Mouse (Mus musculus) heart, embryonic 14.5 days (tissue): ENCODE data around the gene Pard3. TPM values are rescaled to one million over a fixed set of nuclear protein-coding genes. Genes with fewer than 3 reads are reported as not detected.

Experiments used
- ATAC-seq: fragments of 200-750 bp; cut with Nextera tagmentation; 2 replicates; pipeline ENCODE4 v1.8.0; 2017; ENCODE audit warnings: low read depth, moderate TSS enrichment; ENCODE audit not compliant: insufficient number of reproducible peaks, insufficient read depth, low FRiP score
- H3K27ac ChIP-seq, 2 experiments: fragments of 200-500 bp in 1 of 2; fragments of 300-500 bp in 1 of 2; sonication (generic) in 1 of 2; replicated peaks in 1 of 2; 2 replicates each; pipeline ENCODE4 v1.5.1; 2012 to 2014; ENCODE audit warnings: low read depth in 2 of 2, low read length in 2 of 2, control low read depth in 1 of 2, mild to moderate bottlenecking in 1 of 2, mixed read lengths in 1 of 2; ENCODE audit not compliant: control insufficient read depth in 1 of 2, insufficient read depth in 1 of 2
- H3K27me3 ChIP-seq: fragments of 300-500 bp; sonication (generic); 2 replicates; pipeline ENCODE4 v1.6.1; 2014; ENCODE audit warnings: mild to moderate bottlenecking, low read length, control low read depth; ENCODE audit not compliant: control insufficient read depth, insufficient read depth
- H3K36me3 ChIP-seq: fragments of 300-500 bp; sonication (generic); 2 replicates; pipeline ENCODE4 v1.6.1; 2014; ENCODE audit warnings: mild to moderate bottlenecking, control low read depth, low read length, mixed read lengths; ENCODE audit not compliant: control insufficient read depth, insufficient read depth
- H3K4me1 ChIP-seq, 2 experiments: fragments of 200-500 bp in 1 of 2; fragments of 300-500 bp in 1 of 2; sonication (generic) in 1 of 2; 2 replicates each; pipeline ENCODE4 v1.6.1; 2012 to 2014; ENCODE audit warnings: low read length in 2 of 2, control low read depth in 1 of 2, mixed read lengths in 1 of 2; ENCODE audit not compliant: control insufficient read depth in 2 of 2, insufficient read depth in 2 of 2
- H3K4me2 ChIP-seq: fragments of 300-500 bp; sonication (generic); 2 replicates; pipeline ENCODE4 v1.6.1; 2014; ENCODE audit warnings: mild to moderate bottlenecking, low read length
- H3K4me3 ChIP-seq, 2 experiments: fragments of 200-500 bp in 1 of 2; fragments of 300-500 bp in 1 of 2; sonication (generic) in 1 of 2; 2 replicates each; pipeline ENCODE4 v1.5.1; 2012 to 2014; ENCODE audit warnings: low read length in 2 of 2, mild to moderate bottlenecking in 2 of 2, control low read depth in 1 of 2, low read depth in 1 of 2, moderate library complexity in 1 of 2; ENCODE audit not compliant: control insufficient read depth in 1 of 2, insufficient read depth in 1 of 2
- H3K9ac ChIP-seq: fragments of 300-500 bp; sonication (generic); 2 replicates; pipeline ENCODE4 v1.6.1; 2014; ENCODE audit warnings: mild to moderate bottlenecking, low read length
- H3K9me3 ChIP-seq: fragments of 300-500 bp; sonication (generic); 2 replicates; pipeline ENCODE4 v1.6.1; 2016; ENCODE audit warnings: low read length, control low read depth; ENCODE audit not compliant: control insufficient read depth
- WGBS: fragments of 180-500 bp; shearing (Covaris S2); extraction: QIAGEN DNeasy Blood & Tissue Kit; methylation state at CpG from one replicate; pipeline ENCODE4 v1.1.7; 2014; 5-methylcytosine and 5-hydroxymethylcytosine counted together
- polyA plus RNA-seq: library from polyadenylated mRNA; unstranded; fragments of >200 nt; fragmentation: Nextera tagmentation; extraction: Ambion mirVana; gene quantifications from 2 replicates; pipeline ENCODE4 v1.2.1, GENCODE M21; 2014

Pard3 gene
- polyA plus RNA-seq, 1 experiment from 2014 or later = 21.2 TPM

DNA sequence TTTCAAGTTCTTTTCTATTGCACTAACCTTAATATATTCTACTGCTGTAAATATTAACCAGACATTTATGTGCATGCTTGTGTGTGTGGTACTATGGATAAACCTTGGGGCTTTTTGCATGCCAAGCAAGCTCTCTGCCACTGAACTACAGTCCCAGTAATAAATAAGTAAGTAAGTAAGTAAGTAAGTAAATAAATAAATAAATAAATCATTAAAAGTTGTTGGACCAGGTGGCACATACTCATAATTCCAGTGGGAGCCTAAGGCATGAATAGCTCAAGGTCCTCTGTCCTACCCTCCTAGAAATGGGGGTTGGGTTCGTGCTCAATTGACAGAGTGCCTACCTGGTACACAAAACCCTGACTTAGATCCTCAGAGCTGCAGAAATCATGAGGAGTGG lies 400.6 kb downstream of the Pard3 start:
- Histone ChIP-seq H3K4me3 (no peak overlapping the region), H3K27me3 (no peaks in the 10 kb centered on the region), H3K27ac (no peak overlapping the region), H3K36me3 (peaks cover 9% of the 10 kb centered on the region), H3K4me1 (peaks cover 0 to 4% of the 10 kb centered on the region in 2 experiments; a peak in 2 of 4 replicates), H3K9me3 (no peaks in the 10 kb centered on the region), H3K4me2 (no peak overlapping the region), H3K9ac (no peak overlapping the region)
- ATAC-seq = no peak
- 85% methylated on average over 1 of the region's 1 CpGs for WGBS

DNA sequence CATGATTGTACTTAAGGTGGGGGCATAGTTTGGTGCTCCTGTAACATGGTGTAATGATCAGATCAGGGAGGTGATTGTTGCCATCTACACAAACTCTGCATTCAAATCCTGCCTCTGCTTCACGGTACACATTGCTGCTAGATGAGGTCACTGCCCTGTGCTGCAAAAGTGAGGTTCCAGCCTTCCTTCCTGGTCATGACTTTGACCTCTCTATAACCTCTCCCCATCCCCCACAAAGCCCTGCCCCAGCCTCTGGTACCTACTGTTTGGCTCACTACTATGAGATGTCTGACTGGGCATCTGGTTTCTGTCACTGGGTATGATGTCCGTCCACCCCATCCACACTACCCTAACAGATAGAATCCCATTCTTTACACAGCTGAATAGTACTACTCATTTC lies 408.5 kb downstream of the Pard3 start:
- WGBS = 8% methylated on average over 2 of the region's 2 CpGs
- Histone ChIP-seq H3K4me2 (no peak overlapping the region), H3K36me3 (peaks cover 19% of the 10 kb centered on the region), H3K9me3 (no peaks in the 10 kb centered on the region), H3K9ac (no peak overlapping the region), H3K4me1 (peaks cover 4 to 11% of the 10 kb centered on the region in 2 experiments; a peak in 2 of 4 replicates), H3K4me3 (no peak overlapping the region), H3K27me3 (no peaks in the 10 kb centered on the region), H3K27ac (no peak overlapping the region)
- ATAC-seq = peak; percentile 64

DNA sequence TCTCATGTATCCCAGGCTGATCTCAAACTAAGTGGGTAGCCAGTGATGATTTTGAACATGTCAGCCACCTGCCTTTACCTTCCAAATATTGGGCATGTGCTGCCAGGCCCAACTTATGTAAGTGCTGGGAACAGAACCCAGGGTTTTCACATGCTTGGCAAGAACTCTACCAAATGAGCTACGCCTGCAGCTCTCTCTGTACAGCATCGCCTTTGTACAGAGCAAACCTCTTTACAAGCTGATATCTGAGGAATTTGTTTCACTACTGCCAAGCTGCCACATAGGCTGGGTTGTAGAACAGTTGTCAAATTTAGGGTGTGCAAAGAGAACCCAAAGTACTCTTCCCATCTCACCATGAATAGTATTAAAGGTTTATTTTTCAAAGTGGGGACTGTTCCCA lies 416.3 kb downstream of the Pard3 start:
- Histone ChIP-seq H3K4me2 (no peak overlapping the region), H3K9ac (no peak overlapping the region), H3K27ac (peak overlapping the region; percentile 54 to 63; a peak in 3 of 4 replicates), H3K36me3 (peaks cover 13% of the 10 kb centered on the region), H3K9me3 (no peaks in the 10 kb centered on the region), H3K4me3 (no peak overlapping the region), H3K4me1 (peaks cover 10 to 17% of the 10 kb centered on the region in 2 experiments), H3K27me3 (no peaks in the 10 kb centered on the region)
- no peak for ATAC-seq
- 22% methylated on average over 2 of the region's 2 CpGs for WGBS

DNA sequence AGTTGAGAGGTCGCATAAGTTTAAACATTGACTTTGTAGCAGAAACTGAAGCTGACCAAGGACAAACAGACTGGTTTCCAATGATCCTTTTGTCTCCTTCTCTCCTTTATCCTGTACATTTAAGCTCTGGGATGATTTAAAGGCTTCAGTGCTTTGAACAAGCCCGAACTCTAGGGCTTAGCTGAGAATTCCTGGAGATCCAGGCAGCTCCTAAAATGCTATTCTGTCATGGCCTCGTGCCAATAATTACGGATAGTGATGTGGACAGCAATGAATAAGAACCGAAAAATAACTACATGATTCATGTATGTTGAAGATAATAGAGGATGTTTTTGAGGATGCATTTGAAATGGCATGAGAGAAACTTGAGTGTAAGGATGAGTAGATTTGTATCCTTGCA lies 421.9 kb downstream of the Pard3 start:
- no peak overlapping the region for H3K27ac ChIP-seq
- no peak for ATAC-seq
- no peak overlapping the region for H3K4me2 ChIP-seq
- H3K4me3 ChIP-seq = no peak overlapping the region
- peaks cover 4 to 7% of the 10 kb centered on the region in 2 experiments for H3K4me1 ChIP-seq
- 51% methylated on average over 5 of the region's 5 CpGs for WGBS
- no peaks in the 10 kb centered on the region for H3K36me3 ChIP-seq
- H3K9me3 ChIP-seq = no peaks in the 10 kb centered on the region
- no peak overlapping the region for H3K9ac ChIP-seq
- H3K27me3 ChIP-seq = no peaks in the 10 kb centered on the region

DNA sequence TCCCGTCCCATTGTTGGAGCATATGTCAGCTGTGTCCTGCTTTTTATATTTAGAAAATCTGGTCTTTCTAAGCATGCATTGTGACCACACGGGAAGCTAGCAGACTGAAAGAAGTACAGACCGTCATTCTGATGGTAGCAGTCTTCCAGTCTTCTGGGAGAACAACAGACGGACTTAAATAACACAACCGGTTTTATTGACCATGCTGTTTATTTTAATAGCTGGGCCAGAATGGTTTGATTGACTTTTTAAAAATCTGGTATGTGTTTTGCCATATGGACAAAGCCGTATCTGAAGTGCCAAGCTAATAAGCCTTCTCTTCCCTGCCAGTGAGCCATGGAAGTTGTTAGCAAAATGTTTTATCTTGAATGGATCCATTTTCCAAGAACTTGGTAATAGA lies 428.3 kb downstream of the Pard3 start:
- Histone ChIP-seq H3K4me2 (no peak overlapping the region), H3K4me3 (no peak overlapping the region), H3K4me1 (no peaks in the 10 kb centered on the region), H3K27ac (no peak overlapping the region), H3K9me3 (no peaks in the 10 kb centered on the region), H3K36me3 (no peaks in the 10 kb centered on the region), H3K9ac (no peak overlapping the region), H3K27me3 (no peaks in the 10 kb centered on the region)
- WGBS = 85% methylated on average over 6 of the region's 6 CpGs
- ATAC-seq = no peak

DNA sequence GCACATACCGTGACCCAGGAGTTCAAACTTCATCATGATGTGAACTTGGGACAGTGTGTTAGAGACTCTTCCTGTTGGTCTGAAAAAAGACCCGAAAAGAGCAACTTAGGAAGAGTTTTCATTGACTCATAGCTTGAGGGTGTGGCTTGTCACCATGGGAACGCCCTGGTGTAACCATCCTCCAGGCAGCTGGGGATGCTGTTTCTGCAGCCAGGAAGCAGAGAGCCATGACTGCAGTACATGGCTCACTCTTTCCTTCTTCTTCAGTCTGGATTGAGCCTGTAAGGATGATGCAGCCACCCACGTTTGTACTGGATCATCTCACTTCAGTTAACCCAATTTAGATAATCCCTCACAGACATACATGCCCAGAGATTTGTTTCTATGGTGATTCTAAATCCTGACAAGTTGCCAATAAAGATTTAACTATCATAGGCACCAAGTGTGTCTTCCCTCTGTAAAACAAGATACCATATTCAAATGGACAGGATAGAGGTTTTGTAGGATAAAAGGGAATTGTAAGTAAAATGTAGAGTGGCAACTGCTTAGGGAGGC lies 431.6 kb downstream of the Pard3 start:
- Histone ChIP-seq H3K4me2 (no peak overlapping the region), H3K9me3 (no peaks in the 10 kb centered on the region), H3K27ac (no peak overlapping the region), H3K36me3 (no peaks in the 10 kb centered on the region), H3K4me1 (peaks cover 0 to 8% of the 10 kb centered on the region in 2 experiments; a peak in 2 of 4 replicates), H3K27me3 (no peaks in the 10 kb centered on the region), H3K4me3 (no peak overlapping the region), H3K9ac (no peak overlapping the region)
- 62% methylated on average over 4 of the region's 4 CpGs for WGBS
- ATAC-seq = no peak

DNA sequence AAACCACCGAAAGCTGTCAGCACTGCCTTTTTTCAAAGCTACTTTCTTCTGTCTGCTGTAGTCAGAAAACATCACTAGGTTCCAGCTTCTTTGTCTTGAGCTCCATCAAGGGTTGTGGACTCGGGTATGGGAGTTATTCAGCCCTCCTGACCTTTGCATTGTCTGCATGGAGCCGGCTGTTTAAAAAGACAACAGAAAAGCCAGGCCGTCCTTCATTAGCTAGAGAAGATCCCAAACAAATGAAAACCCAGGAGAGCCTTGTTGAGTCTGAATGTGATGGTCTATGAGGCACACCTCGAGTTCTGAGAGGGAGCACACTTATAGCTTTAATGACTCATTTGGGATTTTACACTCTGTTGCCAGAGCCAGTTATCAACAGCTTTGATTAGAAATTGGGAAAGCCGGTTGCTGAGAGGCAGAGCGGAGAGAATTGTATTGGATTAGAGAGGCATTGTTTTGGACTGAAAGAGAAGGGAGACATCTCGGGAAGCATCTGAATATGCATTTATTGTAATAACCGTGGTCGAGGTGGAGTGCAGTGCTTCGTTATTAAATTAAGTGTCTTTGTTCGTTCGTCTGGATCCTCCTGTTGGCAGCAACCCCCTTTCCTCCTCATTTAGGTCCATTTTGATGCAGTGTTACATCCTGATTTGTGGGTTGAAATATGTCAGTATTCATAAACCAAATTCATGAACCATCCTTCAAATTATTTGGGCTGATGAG lies 435.5 kb downstream of the Pard3 start:
- Histone ChIP-seq H3K27ac (no peak overlapping the region), H3K4me2 (peak overlapping the region; percentile 34; the same call in 1 of the 2 replicates), H3K4me1 (peaks cover 0 to 14% of the 10 kb centered on the region in 2 experiments; a peak in 2 of 4 replicates), H3K36me3 (no peaks in the 10 kb centered on the region), H3K9ac (no peak overlapping the region), H3K4me3 (no peak overlapping the region), H3K9me3 (no peaks in the 10 kb centered on the region), H3K27me3 (no peaks in the 10 kb centered on the region)
- WGBS = 68% methylated on average over 13 of the region's 13 CpGs
- ATAC-seq = no peak
